Mouse (Mus musculus) spleen, adult 18-20 months (tissue): ENCODE data around the gene Ssxa1.
"Not testable (repeated sequence)": the region's sequence is repeated elsewhere in the genome, so short reads cannot be mapped to it uniquely, and the experiment has no call there.

Experiments
- DNase-seq, 2 experiments: peaks; one replicate each; pipeline ENCODE4 v3.0.0; 2022; ENCODE audit warnings: mixed read lengths in 2 of 2

Ssxa1 gene

GRCm38 (mm10) chrX:21115520-21115919 is at the start of gene Ssxa1:
TSS of gene Ssxa1 (plus strand) at chrX:21115820.
- DNase-seq: no peak

- DNase-seq: no peak
Observed at GRCm38 (mm10) chrX:21068106-21068505, 47.5 kb upstream of the Ssxa1 start, which contains the start of gene Spaca5. TSS of gene Spaca5 (plus strand) at chrX:21068406.

GRCm38 (mm10) chrX:21088645-21088982 is 27.0 kb upstream of the Ssxa1 start:
- no peak for DNase-seq

GRCm38 (mm10) chrX:21088983-21089866 is 26.4 kb upstream of the Ssxa1 start, which contains the start of gene Zfp300:
TSS of gene Zfp300 (minus strand) at chrX:21089527.
- DNase-seq: peak; percentile 25 to 46

GRCm38 (mm10) chrX:21089867-21090239 is 25.8 kb upstream of the Ssxa1 start:
- no peak for DNase-seq

- DNase-seq: not testable (repeated sequence)
Observed at GRCm38 (mm10) chrX:21146675-21147074, 31.1 kb downstream of the Ssxa1 start.
